Mouse (Mus musculus) CH12.LX (cell line): ENCODE measurements around the gene Babam2. TPM values are rescaled to one million over a fixed set of nuclear protein-coding genes. Genes with fewer than 3 reads are reported as not detected.

ENCODE experiments used
- DNase-seq: peaks from one replicate; pipeline ENCODE4 v3.0.0-alpha.2; 2013; ENCODE audit errors: extremely low read depth
- H3K27ac ChIP-seq: 2 replicates; pipeline ENCODE4 v1.5.1; 2012; ENCODE audit warnings: low read depth, mild to moderate bottlenecking, control low read depth, moderate library complexity; ENCODE audit not compliant: insufficient read depth
- H3K27me3 ChIP-seq: replicated peaks from 2 replicates; pipeline ENCODE3; 2012; ENCODE audit warnings: inconsistent platforms
- H3K36me3 ChIP-seq, 2 experiments: replicated peaks in 1 of 2; 2 replicates each; pipeline versions ENCODE3 to v1.6.1; 2012; ENCODE audit warnings: inconsistent platforms in 1 of 2, low read length in 1 of 2, mild to moderate bottlenecking in 1 of 2, mixed read lengths in 1 of 2, moderate library complexity in 1 of 2; ENCODE audit not compliant: control insufficient read depth in 1 of 2, insufficient read depth in 1 of 2
- H3K4me1 ChIP-seq, 2 experiments: 2 replicates each; pipeline ENCODE4 v1.6.1; 2012; ENCODE audit warnings: inconsistent platforms in 1 of 2, moderate library complexity in 1 of 2; ENCODE audit not compliant: insufficient read depth in 2 of 2, control insufficient read depth in 1 of 2
- H3K4me2 ChIP-seq: 2 replicates; pipeline ENCODE4 v1.6.1; 2012; ENCODE audit warnings: low read depth, mild to moderate bottlenecking, control low read depth; ENCODE audit not compliant: poor library complexity, insufficient read depth, severe bottlenecking
- H3K4me3 ChIP-seq, 3 experiments: fragments of 150-350 bp in 1 of 3; sonication (generic) in 1 of 3; replicated peaks in 1 of 3; 2 replicates each; pipeline versions ENCODE3 to v1.5.1; 2011 to 2012; ENCODE audit warnings: low read depth in 2 of 3, low read length in 2 of 3, mild to moderate bottlenecking in 2 of 3, moderate library complexity in 2 of 3, control low read depth in 1 of 3, improper control_type of control experiment in 1 of 3, inconsistent platforms in 1 of 3, mixed read lengths in 1 of 3; ENCODE audit not compliant: poor library complexity in 1 of 3
- H3K79me2 ChIP-seq: replicated peaks from 2 replicates; pipeline ENCODE4 v1.6.1; 2012; ENCODE audit warnings: mild to moderate bottlenecking, moderate library complexity; ENCODE audit not compliant: control insufficient read depth, poor library complexity, insufficient read depth, severe bottlenecking; ENCODE audit errors: extremely low read depth
- H3K9ac ChIP-seq: 2 replicates; pipeline ENCODE4 v1.6.1; 2012; ENCODE audit warnings: low read depth, mild to moderate bottlenecking, control low read depth, moderate library complexity; ENCODE audit not compliant: insufficient read depth
- H3K9me3 ChIP-seq: replicated peaks from 2 replicates; pipeline ENCODE3; 2012; ENCODE audit warnings: low read length, inconsistent platforms, mixed read lengths
- BHLHE40 ChIP-seq: IDR thresholded peaks from 2 replicates; pipeline ENCODE4 v1.6.1; 2011; ENCODE audit warnings: mild to moderate bottlenecking, low read depth, low read length, improper control_type of control experiment
- ELF1 ChIP-seq: IDR thresholded peaks from 2 replicates; pipeline ENCODE4 v1.6.1; 2014; ENCODE audit warnings: low read depth, mild to moderate bottlenecking, inconsistent platforms, low read length, improper control_type of control experiment
- EP300 ChIP-seq: IDR thresholded peaks from 2 replicates; pipeline ENCODE4 v1.6.1; 2011; ENCODE audit warnings: low read length, improper control_type of control experiment
- GABPA ChIP-seq: IDR thresholded peaks from 2 replicates; pipeline ENCODE4 v1.6.1; 2012; ENCODE audit warnings: low read depth, low read length, improper control_type of control experiment, inconsistent platforms; ENCODE audit not compliant: insufficient replicate concordance
- JUND ChIP-seq: conservative IDR thresholded peaks from 2 replicates; pipeline ENCODE4 v1.6.1; 2011; ENCODE audit warnings: low read depth, low read length, improper control_type of control experiment
- MAFK ChIP-seq: IDR thresholded peaks from 2 replicates; pipeline ENCODE4 v1.6.1; 2011; ENCODE audit warnings: low read length, improper control_type of control experiment; ENCODE audit not compliant: insufficient replicate concordance
- POLR2AphosphoS2 ChIP-seq: IDR thresholded peaks from 2 replicates; pipeline ENCODE4 v1.6.1; 2011; ENCODE audit warnings: low read depth, low read length, improper control_type of control experiment
- RAD21 ChIP-seq: IDR thresholded peaks from 2 replicates; pipeline ENCODE4 v1.6.1; 2011; ENCODE audit warnings: low read depth, mild to moderate bottlenecking, low read length, improper control_type of control experiment, moderate library complexity
- RCOR1 ChIP-seq: conservative IDR thresholded peaks from 2 replicates; pipeline ENCODE4 v1.6.1; 2012; ENCODE audit warnings: low read depth, mild to moderate bottlenecking, inconsistent platforms, low read length, improper control_type of control experiment
- SMC3 ChIP-seq: IDR thresholded peaks from 2 replicates; pipeline ENCODE4 v1.6.1; 2011; ENCODE audit warnings: low read depth, low read length, improper control_type of control experiment
- TBP ChIP-seq: conservative IDR thresholded peaks from 2 replicates; pipeline ENCODE4 v1.6.1; 2011; ENCODE audit warnings: low read depth, low read length, improper control_type of control experiment
- ZNF384 ChIP-seq: IDR thresholded peaks from 2 replicates; pipeline ENCODE4 v1.6.1; 2012; ENCODE audit warnings: low read depth, low read length, improper control_type of control experiment, inconsistent platforms
- dilution Hi-C: fragments of 300-500 bp; cut with MboI; formaldehyde crosslinking; loops from 2 replicates; pipeline ENCODE4 v1.14.3; 2020; ENCODE audit warnings: low sequenced_read_pairs; ENCODE audit not compliant: extremely low pct_unique_long_range_greater_than_20kb, extremely low pct_ligation_motif_present
- in situ Hi-C: fragments of 300-500 bp; cut with MboI; formaldehyde crosslinking; loops from 3 replicates; pipeline ENCODE4 v1.14.3; 2019; ENCODE audit warnings: low sequenced_read_pairs, low pct_ligation_motif_present, low pct_unique_long_range_greater_than_20kb, mixed read lengths
- polyA plus RNA-seq: library from polyadenylated mRNA; unstranded; fragments of >175 nt; gene quantifications from 2 replicates; pipeline ENCODE4 v1.2.1, GENCODE M21; 2012; ENCODE audit warnings: low read depth; ENCODE audit not compliant: insufficient read length
- total RNA-seq, 2 experiments: library from RNA; depleted of rRNA; stranded (reverse); fragments of 300-350 nt in 1 of 2; fragments of >200 nt in 1 of 2; gene quantifications; 2 replicates each; pipeline ENCODE4 v1.2.3; 2012 to 2014

Babam2 gene
- total and polyA plus RNA-seq, 3 experiments = 38.2 to 78.0 (median 39.8) TPM

- Histone ChIP-seq H3K4me2 (no peak overlapping the region), H3K9ac (no peak overlapping the region), H3K27me3 (no peaks in the 10 kb centered on the region), H3K36me3 (peaks cover 0 to 10% of the 10 kb centered on the region in 2 experiments), H3K79me2 (no peaks in the 10 kb centered on the region), H3K27ac (no peak overlapping the region), H3K4me3 (no peak overlapping the region), H3K9me3 (no peaks in the 10 kb centered on the region), H3K4me1 (no peaks in the 10 kb centered on the region)
- dilution Hi-C loops = no loop called here
- in situ Hi-C loops = no loop called here
- no peak for DNase-seq
- no peak for TF ChIP-seq ELF1
- peak; percentile 90 for TF ChIP-seq MAFK
Observed at GRCm38 (mm10) chr5:31983817-31984368, 286.4 kb downstream of the Babam2 start.

GRCm38 (mm10) chr5:31984369-31984961, 287.0 kb downstream of the Babam2 start:
- peaks cover 0 to 10% of the 10 kb centered on the region in 2 experiments for H3K36me3 ChIP-seq
- dilution Hi-C loops = no loop called here
- no peak overlapping the region for H3K9ac ChIP-seq
- TF ChIP-seq GABPA = no peak
- no peak for TF ChIP-seq RCOR1
- TF ChIP-seq BHLHE40 = no peak
- no peak for TF ChIP-seq RAD21
- TF ChIP-seq SMC3 = no peak
- no peak for TF ChIP-seq EP300
- TF ChIP-seq POLR2AphosphoS2 = no peak
- no peak overlapping the region for H3K4me2 ChIP-seq
- no peak overlapping the region for H3K4me3 ChIP-seq
- no peaks in the 10 kb centered on the region for H3K27me3 ChIP-seq
- H3K9me3 ChIP-seq = no peaks in the 10 kb centered on the region
- no peak for DNase-seq
- no peak overlapping the region for H3K27ac ChIP-seq
- in situ Hi-C loops = no loop called here
- H3K4me1 ChIP-seq = no peaks in the 10 kb centered on the region
- H3K79me2 ChIP-seq = no peaks in the 10 kb centered on the region

GRCm38 (mm10) chr5:31985021-31985420, 287.5 kb downstream of the Babam2 start:
- no peaks in the 10 kb centered on the region for H3K79me2 ChIP-seq
- no peaks in the 10 kb centered on the region for H3K9me3 ChIP-seq
- no peak overlapping the region for H3K9ac ChIP-seq
- no peak overlapping the region for H3K4me2 ChIP-seq
- no peaks in the 10 kb centered on the region for H3K4me1 ChIP-seq
- in situ Hi-C loops = no loop called here
- H3K27me3 ChIP-seq = no peaks in the 10 kb centered on the region
- no peak for DNase-seq
- no peak overlapping the region for H3K27ac ChIP-seq
- peaks cover 0 to 10% of the 10 kb centered on the region in 2 experiments for H3K36me3 ChIP-seq
- dilution Hi-C loops = no loop called here
- no peak overlapping the region for H3K4me3 ChIP-seq
- no peak for TF ChIP-seq MAFK
- no peak for TF ChIP-seq TBP
- TF ChIP-seq JUND = no peak
- no peak for TF ChIP-seq ZNF384
- TF ChIP-seq BHLHE40 = no peak
